Mouse (Mus musculus) thymus, adult 2 months (tissue): ENCODE data around the gene Kdm4c.

Source experiments
- CTCF ChIP-seq: fragments of 200-500 bp; IDR thresholded peaks from 2 replicates; pipeline ENCODE4 v1.5.1; 2012; ENCODE audit warnings: mild to moderate bottlenecking, control low read depth, low read length, moderate library complexity, borderline replicate concordance; ENCODE audit not compliant: control insufficient read depth, poor library complexity, insufficient read depth; ENCODE audit errors: extremely low read depth
- POLR2A ChIP-seq: fragments of 200-500 bp; IDR thresholded peaks from 2 replicates; pipeline ENCODE4 v1.6.1; 2012; ENCODE audit warnings: mild to moderate bottlenecking, low read length, control low read depth, moderate library complexity; ENCODE audit not compliant: control insufficient read depth, poor library complexity, insufficient read depth; ENCODE audit errors: extremely low read depth

- no peak for TF ChIP-seq POLR2A
- no peak for TF ChIP-seq CTCF
Observed at GRCm38 (mm10) chr4:74396562-74396961, 154.3 kb downstream of the Kdm4c start.
